Mouse (Mus musculus) layer of hippocampus, postnatal 36 days (tissue): ENCODE results near the gene Gm10642. TPM values are rescaled to one million over a fixed set of nuclear protein-coding genes. Genes with fewer than 3 reads are reported as not detected.

Source experiments
- DNase-seq, 2 experiments: peaks; one replicate each; pipeline ENCODE4 v3.0.0; 2022
- total RNA-seq, 2 experiments: library from RNA; stranded (reverse); gene quantifications; 2 replicates each; pipeline ENCODE4 v1.2.3; 2021

The Gm10642 gene
- total RNA-seq, result 1 to 10 TPM in 1 of 2 experiments, under 1 TPM in 1; 0.62 to 1.2 TPM

GRCm38 (mm10) chr9:70656130-70657007 lies at the start of gene Gm10642:
TSS of gene Gm10642 (plus strand) at chr9:70656251.
- peak; percentile 56 to 61 for DNase-seq

DNA sequence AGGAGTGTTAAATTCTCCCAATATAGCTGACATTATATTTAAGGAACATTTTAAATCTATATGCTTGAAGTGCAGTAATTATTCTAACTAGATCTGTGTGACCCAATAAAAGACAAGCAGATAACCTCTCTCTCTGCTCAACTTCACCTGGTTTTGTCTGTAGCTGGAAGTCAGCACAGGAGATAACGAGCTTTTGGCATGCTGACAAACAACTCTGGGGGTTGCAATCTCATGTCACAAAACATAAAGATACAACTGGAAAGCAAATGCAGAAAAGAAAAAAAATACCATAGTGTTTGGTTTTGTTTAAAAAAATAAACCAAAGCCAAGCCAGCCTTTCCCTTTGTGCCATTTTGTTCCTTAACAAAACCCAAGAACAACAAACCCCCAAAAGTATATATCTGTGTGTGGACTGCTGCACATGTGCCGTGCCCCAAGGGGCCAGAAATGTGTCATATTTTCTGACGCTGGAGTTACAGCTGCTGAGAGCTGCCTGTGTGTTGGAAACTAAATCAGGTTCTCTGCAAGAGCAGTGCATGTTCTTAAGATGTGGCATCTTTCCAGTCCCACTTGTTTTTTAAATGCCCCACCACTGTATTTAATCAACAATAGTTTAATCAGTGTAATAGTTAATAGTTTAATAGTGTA lies 44.9 kb upstream of the Gm10642 start:
- DNase-seq, result no peak

DNA sequence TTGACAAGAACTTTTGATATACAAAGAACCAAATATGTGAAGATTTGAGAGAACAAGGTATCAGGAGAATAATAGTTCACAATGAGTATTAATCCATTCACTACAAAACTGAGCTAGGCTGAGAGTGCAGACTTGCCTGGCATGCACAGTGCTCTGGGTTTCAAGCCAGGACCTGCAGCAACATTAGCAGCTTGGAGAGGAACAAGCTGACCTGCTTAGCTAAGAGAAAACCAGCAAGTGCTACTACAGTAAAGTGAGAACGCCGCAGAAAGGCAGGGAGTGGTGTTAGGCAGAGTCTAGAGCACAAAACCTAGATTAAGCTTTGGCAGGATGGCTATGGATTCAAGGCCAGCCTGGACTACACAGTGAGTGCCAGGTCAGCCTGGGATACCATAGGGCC lies 26.3 kb upstream of the Gm10642 start:
- DNase-seq, result peak in 1 of 2 experiments; percentile 44

DNA sequence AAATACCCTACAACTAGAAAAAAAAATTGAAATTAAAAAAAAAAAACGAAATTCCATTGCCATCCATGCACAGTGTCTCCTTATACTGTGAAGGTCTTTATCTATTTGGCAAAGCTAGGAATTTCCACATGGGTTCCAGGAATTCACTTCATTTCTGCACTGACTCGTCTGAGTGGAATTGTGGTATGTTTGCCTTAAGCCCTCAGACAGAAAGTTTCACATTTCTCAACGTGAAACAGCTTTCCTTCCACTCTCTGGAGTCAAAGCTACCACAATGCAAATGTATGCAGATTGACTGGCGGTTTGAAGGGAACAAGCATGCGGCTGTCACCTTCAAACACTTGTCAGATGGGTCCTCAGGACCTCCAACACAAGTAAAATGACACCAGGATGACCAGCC lies 24.4 kb upstream of the Gm10642 start:
- DNase-seq, result no peak

- no peak for DNase-seq
These were observed 19.3 kb upstream of the Gm10642 start for GRCm38 (mm10) chr9:70636748-70637147.

GRCm38 (mm10) chr9:70650260-70650659 lies 5.8 kb upstream of the Gm10642 start:
- DNase-seq, result no peak

DNA sequence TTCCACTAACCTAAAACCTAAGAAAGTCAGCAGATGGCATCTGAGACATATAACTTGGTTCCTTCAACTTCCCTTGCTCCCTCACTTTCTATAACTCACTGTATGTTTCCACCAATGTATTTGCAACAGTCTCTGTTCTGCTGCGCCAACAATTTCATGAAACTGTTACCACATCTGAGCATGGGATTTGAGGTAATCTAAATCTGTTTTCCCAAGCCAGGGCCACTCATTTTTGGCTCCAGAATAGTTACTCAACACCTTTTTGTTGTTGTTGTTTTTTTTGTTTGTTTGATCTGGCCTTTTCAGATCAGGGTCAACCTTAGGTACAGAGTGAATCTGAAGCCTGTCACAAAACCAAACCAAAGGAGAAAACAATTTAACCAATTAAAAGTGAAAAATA lies 5.1 kb upstream of the Gm10642 start:
- DNase-seq, result no peak

DNA sequence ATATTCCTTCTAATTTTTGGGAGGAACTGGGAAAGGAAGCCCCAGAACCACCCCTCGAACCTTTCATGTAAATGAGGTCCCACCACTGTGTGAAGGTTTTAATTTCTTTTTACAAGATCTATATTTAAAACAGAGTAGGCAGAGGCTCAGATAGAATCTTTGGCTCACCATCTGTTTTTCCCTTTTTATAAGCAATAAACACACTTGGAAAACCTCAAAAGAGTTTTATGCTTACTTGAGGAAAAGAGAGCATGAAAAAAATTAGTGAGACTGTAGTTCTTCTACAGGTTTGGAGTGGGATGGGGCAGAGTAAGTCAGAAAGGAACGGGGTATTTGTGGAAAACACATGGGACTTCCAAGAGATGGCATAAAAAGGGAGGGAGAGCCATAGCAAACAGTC lies 3.8 kb upstream of the Gm10642 start:
- DNase-seq, result no peak

- no peak for DNase-seq
These were observed 2.2 kb upstream of the Gm10642 start for GRCm38 (mm10) chr9:70653875-70654274.

DNA sequence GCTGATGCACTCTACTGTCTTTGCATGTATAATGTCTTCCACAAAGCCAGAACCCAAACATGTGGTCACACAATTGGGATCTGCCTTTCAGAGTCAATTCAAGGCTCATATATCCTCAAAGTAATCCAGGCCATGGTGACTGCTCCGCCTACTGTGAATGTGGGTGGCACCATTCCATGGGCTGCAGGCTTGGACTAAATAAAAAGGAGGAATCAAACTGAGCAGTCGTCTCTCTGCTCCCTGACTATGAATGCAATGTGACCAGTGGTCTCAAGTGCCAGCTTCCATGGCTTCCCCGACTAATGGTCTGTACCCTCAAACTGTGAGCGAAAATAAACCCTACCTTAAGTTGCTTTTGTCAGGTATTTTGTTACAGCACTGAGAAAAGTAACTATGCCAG lies 1.6 kb upstream of the Gm10642 start:
- no peak for DNase-seq

GRCm38 (mm10) chr9:70655764-70656129 lies 304 bp upstream of the Gm10642 start:
- no peak for DNase-seq

- DNase-seq, result peak; percentile 95 to 96
These were observed 1.2 kb downstream of the Gm10642 start, which contains the start of gene Mindy2 for GRCm38 (mm10) chr9:70657013-70657967. TSS of gene Mindy2 (minus strand) at chr9:70657174.

DNA sequence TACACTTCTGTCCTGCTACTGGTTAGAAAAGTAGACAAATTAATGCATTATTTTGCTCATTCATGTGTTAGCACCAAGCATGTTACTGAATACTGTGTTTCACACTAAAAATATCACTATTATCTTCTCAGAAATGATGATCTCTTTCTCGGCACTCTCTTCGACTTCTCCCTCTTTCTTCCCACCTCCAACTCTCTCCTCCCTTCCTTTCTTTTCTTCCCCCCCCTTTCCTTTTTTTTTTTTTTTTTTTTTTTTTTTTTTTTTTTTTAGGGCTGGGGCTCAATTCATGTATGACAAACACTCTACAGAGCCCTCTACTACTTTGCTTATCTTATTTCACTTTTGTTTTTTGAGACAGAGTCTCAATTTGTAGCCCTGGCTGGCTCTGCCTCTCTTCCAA lies 2.2 kb downstream of the Gm10642 start:
- no peak for DNase-seq

GRCm38 (mm10) chr9:70664847-70665246 lies 8.8 kb downstream of the Gm10642 start:
- no peak for DNase-seq

- DNase-seq, result no peak
These were observed 9.5 kb downstream of the Gm10642 start for GRCm38 (mm10) chr9:70665372-70666145.

DNA sequence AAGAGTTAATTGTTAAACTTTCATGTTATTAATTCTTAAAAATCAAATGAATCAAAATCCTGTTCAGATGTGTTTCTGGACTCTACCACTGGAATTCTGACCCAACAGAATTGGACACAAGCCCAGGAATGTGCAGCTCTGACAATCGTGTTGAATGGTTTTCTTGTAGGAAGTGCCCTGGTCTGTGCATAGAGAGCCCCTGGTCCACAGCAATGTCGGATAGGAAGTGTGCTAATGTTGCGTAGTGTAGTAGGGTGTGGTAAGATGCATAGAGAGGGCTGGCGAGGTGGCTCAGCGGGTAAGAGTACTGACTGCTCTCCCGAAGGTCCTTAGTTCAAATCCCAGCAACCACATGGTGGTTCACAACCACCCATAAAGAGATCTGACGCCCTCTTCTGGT lies 10.8 kb downstream of the Gm10642 start:
- DNase-seq, result no peak

GRCm38 (mm10) chr9:70668048-70668447 lies 12.0 kb downstream of the Gm10642 start:
- DNase-seq, result no peak

GRCm38 (mm10) chr9:70669197-70669596 lies 13.1 kb downstream of the Gm10642 start:
- no peak for DNase-seq

DNA sequence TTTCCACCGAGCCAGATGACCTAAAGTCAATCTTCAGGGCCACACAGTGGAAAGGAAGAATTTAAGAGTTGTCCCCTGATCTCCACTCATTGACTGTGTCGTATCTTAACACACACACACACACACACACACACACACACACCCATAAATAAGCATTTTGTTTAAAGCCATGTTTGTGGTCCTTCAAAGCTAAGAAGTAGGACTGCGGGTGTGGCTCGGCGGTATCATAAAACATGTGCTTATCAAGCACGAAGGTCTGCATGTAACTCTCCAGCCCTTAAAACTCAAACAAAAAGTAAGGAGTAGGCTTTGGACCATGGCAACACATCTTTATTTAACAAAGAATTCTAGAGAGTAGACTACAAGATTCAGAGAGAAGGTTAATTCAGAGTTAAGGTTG lies 14.3 kb downstream of the Gm10642 start:
- no peak for DNase-seq

- no peak for DNase-seq
These were observed 15.2 kb downstream of the Gm10642 start for GRCm38 (mm10) chr9:70671278-70671677.

DNA sequence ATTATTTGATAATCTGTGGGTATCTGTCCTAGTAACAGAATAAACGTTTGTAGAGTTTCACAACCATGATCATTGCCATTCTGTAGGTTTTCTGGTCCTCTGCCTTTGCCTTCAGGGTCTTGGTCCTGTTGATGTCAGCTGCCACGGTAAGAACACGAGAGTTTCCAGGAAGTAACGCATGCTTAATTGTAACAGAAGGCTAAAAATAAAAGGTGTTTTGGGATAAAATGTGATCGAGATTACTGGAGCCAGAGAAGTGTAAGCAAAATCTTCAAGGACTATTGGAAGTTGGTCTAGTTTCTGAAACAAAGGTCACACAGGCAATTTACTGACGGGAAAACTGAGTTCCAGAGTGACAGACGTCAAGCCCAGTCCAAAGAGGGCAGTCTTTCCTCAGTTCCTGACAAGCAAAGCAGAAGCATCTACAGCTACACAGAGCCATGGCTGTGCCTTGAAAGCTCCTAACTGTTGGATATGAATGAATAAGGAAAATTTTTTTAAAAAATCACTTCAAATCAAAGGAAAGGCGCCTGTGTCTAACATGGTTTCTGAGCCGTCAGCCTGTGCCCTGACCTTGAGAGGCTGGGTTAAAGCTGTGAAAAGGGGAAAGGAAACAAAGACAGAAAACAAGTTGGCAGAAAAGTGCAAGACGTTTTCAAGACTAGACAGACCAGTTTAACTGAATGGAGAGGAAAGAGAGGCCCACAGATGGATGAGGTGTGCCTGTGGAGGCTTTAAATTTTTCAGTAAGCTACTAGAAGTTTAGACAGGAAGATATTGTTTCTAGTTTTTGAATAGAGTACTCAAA lies 15.9 kb downstream of the Gm10642 start:
- no peak for DNase-seq
